Mouse (Mus musculus): ENCODE results near the gene Pgf. TPM values are rescaled to one million over a fixed set of nuclear protein-coding genes. Genes with fewer than 3 reads are reported as not detected.
"Not testable (repeated sequence)": the region's sequence is repeated elsewhere in the genome, so short reads cannot be mapped to it uniquely, and the experiment has no call there.

The Pgf gene
- total and polyA plus RNA-seq, 2 experiments from 2014 or later: 3.6 to 5.0 TPM

GRCm38 (mm10) chr12:85146881-85147280 lies 30.7 kb downstream of the Pgf start:
- H3K9me3 ChIP-seq (replicated peaks; ENCODE audit: control insufficient read depth, low read length): no peaks in the 10 kb centered on the region
- no peaks in the 10 kb centered on the region for H3K36me3 ChIP-seq (replicated peaks; ENCODE audit: control insufficient read depth, insufficient read depth, low read length)
- H3K4me1 ChIP-seq (ENCODE audit: control insufficient read depth, insufficient read depth): no peaks in the 10 kb centered on the region
- peaks cover 12% of the 10 kb centered on the region for H3K27me3 ChIP-seq (ENCODE audit: control insufficient read depth, insufficient read depth, low read length)
- no peak overlapping the region for H3K4me3 ChIP-seq (ENCODE audit: low read depth, low read length)
- DNase-seq (ENCODE audit: low spot score) (no peak), ATAC-seq (ENCODE audit: insufficient read depth, low read depth) (no peak)
- H3K27ac ChIP-seq (ENCODE audit: low read depth): no peak overlapping the region
- WGBS: 79% methylated on average over 9 of the region's 9 CpGs
- no peak overlapping the region for H3K9ac ChIP-seq (replicated peaks; ENCODE audit: low read depth, low read length)
- no peak for TF ChIP-seq EP300 (IDR thresholded peaks at IDR 0.05; ENCODE audit: low read depth)
- no peak for TF ChIP-seq CTCF (IDR thresholded peaks at IDR 0.05; ENCODE audit: low read depth)
- no peak overlapping the region for H3K4me2 ChIP-seq (ENCODE audit: low read depth, low read length)

GRCm38 (mm10) chr12:85146355-85146754 lies 31.2 kb downstream of the Pgf start:
- Histone ChIP-seq H3K27me3 (ENCODE audit: control insufficient read depth, insufficient read depth, low read length) (peaks cover 8% of the 10 kb centered on the region; the same call in 1 of the 2 replicates), H3K9me3 (replicated peaks; ENCODE audit: control insufficient read depth, low read length) (no peaks in the 10 kb centered on the region), H3K36me3 (replicated peaks; ENCODE audit: control insufficient read depth, insufficient read depth, low read length) (no peaks in the 10 kb centered on the region), H3K4me2 (ENCODE audit: low read depth, low read length) (no peak overlapping the region), H3K9ac (replicated peaks; ENCODE audit: low read depth, low read length) (no peak overlapping the region), H3K27ac (ENCODE audit: low read depth) (no peak overlapping the region), H3K4me1 (ENCODE audit: control insufficient read depth, insufficient read depth) (no peaks in the 10 kb centered on the region), H3K4me3 (ENCODE audit: low read depth, low read length) (no peak overlapping the region)
- DNase-seq (ENCODE audit: low spot score) (peak; percentile 36), ATAC-seq (ENCODE audit: insufficient read depth, low read depth) (0 out of 2 replicates have a peak, but pooled peaks have one; percentile 33)
- WGBS: 28% methylated on average over 9 of the region's 11 CpGs
- no peak for TF ChIP-seq EP300 (IDR thresholded peaks at IDR 0.05; ENCODE audit: low read depth)
- no peak for TF ChIP-seq CTCF (IDR thresholded peaks at IDR 0.05; ENCODE audit: low read depth)

- WGBS: 52% methylated on average over 9 of the region's 9 CpGs
- no peaks in the 10 kb centered on the region for H3K4me1 ChIP-seq (ENCODE audit: control insufficient read depth, insufficient read depth)
- 0 out of 2 replicates have a peak overlapping the region, but pooled peaks have one; percentile 21 for H3K27ac ChIP-seq (ENCODE audit: low read depth)
- ATAC-seq (ENCODE audit: insufficient read depth, low read depth): 0 out of 2 replicates have a peak, but pooled peaks have one; percentile 22
- no peak overlapping the region for H3K9ac ChIP-seq (replicated peaks; ENCODE audit: low read depth, low read length)
- no peak overlapping the region for H3K4me2 ChIP-seq (ENCODE audit: low read depth, low read length)
- no peaks in the 10 kb centered on the region for H3K9me3 ChIP-seq (replicated peaks; ENCODE audit: control insufficient read depth, low read length)
- DNase-seq (ENCODE audit: low spot score): peak; percentile 19
- TF ChIP-seq CTCF (IDR thresholded peaks at IDR 0.05; ENCODE audit: low read depth): no peak
- TF ChIP-seq EP300 (IDR thresholded peaks at IDR 0.05; ENCODE audit: low read depth): no peak
- H3K4me3 ChIP-seq (ENCODE audit: low read depth, low read length): no peak overlapping the region
- H3K36me3 ChIP-seq (replicated peaks; ENCODE audit: control insufficient read depth, insufficient read depth, low read length): no peaks in the 10 kb centered on the region
- H3K27me3 ChIP-seq (ENCODE audit: control insufficient read depth, insufficient read depth, low read length): 0 out of 2 replicates have a peak, but pooled peaks cover 4% of the 10 kb centered on the region
Observed at GRCm38 (mm10) chr12:85145630-85146029, 32.0 kb downstream of the Pgf start.

- Histone ChIP-seq H3K4me1 (ENCODE audit: control insufficient read depth, insufficient read depth) (no peaks in the 10 kb centered on the region), H3K9ac (replicated peaks; ENCODE audit: low read depth, low read length) (no peak overlapping the region), H3K36me3 (replicated peaks; ENCODE audit: control insufficient read depth, insufficient read depth, low read length) (no peaks in the 10 kb centered on the region), H3K27ac (ENCODE audit: low read depth) (no peak overlapping the region), H3K4me3 (ENCODE audit: low read depth, low read length) (no peak overlapping the region), H3K9me3 (replicated peaks; ENCODE audit: control insufficient read depth, low read length) (no peaks in the 10 kb centered on the region), H3K4me2 (ENCODE audit: low read depth, low read length) (no peak overlapping the region), H3K27me3 (ENCODE audit: control insufficient read depth, insufficient read depth, low read length) (no peaks in the 10 kb centered on the region)
- WGBS: 88% methylated on average over 4 of the region's 4 CpGs
- no peak for DNase-seq (ENCODE audit: low spot score)
- ATAC-seq (ENCODE audit: insufficient read depth, low read depth): no peak
- TF ChIP-seq EP300 (IDR thresholded peaks at IDR 0.05; ENCODE audit: low read depth): no peak
- no peak for TF ChIP-seq CTCF (IDR thresholded peaks at IDR 0.05; ENCODE audit: low read depth)
Observed at GRCm38 (mm10) chr12:85144821-85145220, 32.8 kb downstream of the Pgf start.

GRCm38 (mm10) chr12:85144276-85144675 lies 33.3 kb downstream of the Pgf start:
- H3K4me1 ChIP-seq (ENCODE audit: control insufficient read depth, insufficient read depth); DNase-seq (ENCODE audit: low spot score); H3K9ac ChIP-seq (replicated peaks; ENCODE audit: low read depth, low read length); H3K27ac ChIP-seq (ENCODE audit: low read depth); ATAC-seq (ENCODE audit: insufficient read depth, low read depth); H3K9me3 ChIP-seq (replicated peaks; ENCODE audit: control insufficient read depth, low read length); H3K27me3 ChIP-seq (ENCODE audit: control insufficient read depth, insufficient read depth, low read length); H3K36me3 ChIP-seq (replicated peaks; ENCODE audit: control insufficient read depth, insufficient read depth, low read length); H3K4me3 ChIP-seq (ENCODE audit: low read depth, low read length); H3K4me2 ChIP-seq (ENCODE audit: low read depth, low read length): not testable (repeated sequence)
- peak; percentile 28 for TF ChIP-seq CTCF (IDR thresholded peaks at IDR 0.05; ENCODE audit: low read depth)
- 63% methylated on average over 2 of the region's 2 CpGs for WGBS

GRCm38 (mm10) chr12:85142803-85143202 lies 34.8 kb downstream of the Pgf start:
- peak; percentile 80 for DNase-seq (ENCODE audit: low spot score)
- H3K4me3 ChIP-seq (ENCODE audit: low read depth, low read length): no peak overlapping the region
- H3K4me1 ChIP-seq (ENCODE audit: control insufficient read depth, insufficient read depth): no peaks in the 10 kb centered on the region
- no peak overlapping the region for H3K9ac ChIP-seq (replicated peaks; ENCODE audit: low read depth, low read length)
- ATAC-seq (ENCODE audit: insufficient read depth, low read depth): peak; percentile 57; the same call in 1 of the 2 replicates
- no peaks in the 10 kb centered on the region for H3K36me3 ChIP-seq (replicated peaks; ENCODE audit: control insufficient read depth, insufficient read depth, low read length)
- TF ChIP-seq CTCF (IDR thresholded peaks at IDR 0.05; ENCODE audit: low read depth) (peak; percentile 97), EP300 (IDR thresholded peaks at IDR 0.05; ENCODE audit: low read depth) (no peak)
- no peaks in the 10 kb centered on the region for H3K27me3 ChIP-seq (ENCODE audit: control insufficient read depth, insufficient read depth, low read length)
- H3K9me3 ChIP-seq (replicated peaks; ENCODE audit: control insufficient read depth, low read length): no peaks in the 10 kb centered on the region
- H3K4me2 ChIP-seq (ENCODE audit: low read depth, low read length): no peak overlapping the region
- no peak overlapping the region for H3K27ac ChIP-seq (ENCODE audit: low read depth)
- WGBS: 15% methylated on average over 4 of the region's 4 CpGs
